15 mouse cellular contexts compared by ENCODE assay signal in the genomic region with DNA sequence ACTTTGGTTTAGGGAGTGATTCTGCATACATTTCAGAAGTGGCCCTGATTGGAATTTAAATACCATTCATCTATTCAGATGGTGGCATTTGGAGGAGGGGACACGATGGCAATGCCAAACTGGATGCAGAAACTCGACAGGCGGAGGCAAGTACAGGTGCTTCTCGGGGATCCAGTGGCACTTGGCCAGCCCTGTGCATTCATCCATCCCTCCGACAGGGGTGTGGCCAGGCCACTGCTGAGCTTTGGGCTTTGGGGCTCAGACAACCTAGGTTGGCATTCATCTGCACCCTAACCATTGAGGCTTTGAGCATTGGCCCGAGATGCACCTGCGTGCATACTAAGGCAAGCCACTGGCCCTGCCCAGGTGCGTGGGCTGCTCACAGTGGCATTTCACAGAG. TPM values are rescaled to one million over a fixed set of nuclear protein-coding genes. Genes with fewer than 3 reads are reported as not detected.
A peak's percentile ranks its signal among the peaks of the same experiment; 100 is the strongest.
DNase-seq lines count a peak whose midpoint lies in the region; ATAC-seq and TF ChIP-seq lines count a peak whose summit lies in the region.
"Had no signal": no experiment of that assay in that cellular context is flagged by ENCODE, and none has a peak within 500 bp of the region (broad histone marks: within the 10 kb centered on the region; RNA-seq: fewer than 3 reads in every experiment).

No protein-coding gene starts in this region.

- H3K4me3 ChIP-seq in layer of hippocampus, adult 2 months, result no peak overlapping the region
- H3K4me3 ChIP-seq in stomach, postnatal 0 days (ENCODE audit: low read depth, low read length), result no peak overlapping the region
- H3K4me3 ChIP-seq in heart, embryonic 10.5 days, result no peak overlapping the region
- H3K4me3 ChIP-seq: limb, embryonic 15.5 days had no signal

- H3K9ac ChIP-seq in stomach, postnatal 0 days (ENCODE audit: low read length), result no peak overlapping the region
- H3K9ac ChIP-seq: limb, embryonic 15.5 days; liver, postnatal 0 days had no signal

- H3K27me3 ChIP-seq in stomach, postnatal 0 days (ENCODE audit: control insufficient read depth, insufficient read depth, low read length), result no peaks in the 10 kb centered on the region
- no peaks in the 10 kb centered on the region for H3K27me3 ChIP-seq in heart, embryonic 10.5 days (ENCODE audit: insufficient read depth, poor library complexity, severe bottlenecking)
- H3K27me3 ChIP-seq: CH12.LX; limb, embryonic 15.5 days had no signal

- no peak for TF ChIP-seq CTCF in layer of hippocampus, adult 2 months (conservative IDR thresholded peaks at IDR 0.05)
- TF ChIP-seq CTCF in stomach, postnatal 0 days (IDR thresholded peaks at IDR 0.05; ENCODE audit: low read depth), result no peak

- no peaks in the 10 kb centered on the region for H3K9me3 ChIP-seq in stomach, postnatal 0 days (ENCODE audit: control insufficient read depth, low read length)
- H3K9me3 ChIP-seq in heart, embryonic 10.5 days, result no peaks in the 10 kb centered on the region
- H3K9me3 ChIP-seq: limb, embryonic 15.5 days had no signal

- ATAC-seq in cerebellum, adult (ENCODE audit: insufficient number of reproducible peaks, low FRiP score, low TSS enrichment), result no peak; the same call in 1 of the 2 replicates
- 0 out of 2 replicates have a peak, but pooled peaks have one; percentile 17 for ATAC-seq in stomach, postnatal 0 days (ENCODE audit: low FRiP score, low TSS enrichment)
- ATAC-seq: activated CD4-positive, CD25-positive, alpha-beta regulatory T cell, adult 4 months; inflammation-experienced regulatory T-cells, adult 6 months; liver, postnatal 0 days had no signal

- no peak for TF ChIP-seq EP300 in stomach, postnatal 0 days (optimal IDR thresholded peaks at IDR 0.05)

- no peaks in the 10 kb centered on the region for H3K36me3 ChIP-seq in stomach, postnatal 0 days (ENCODE audit: control insufficient read depth, insufficient read depth, low read length)
- no peaks in the 10 kb centered on the region for H3K36me3 ChIP-seq in heart, embryonic 10.5 days
- H3K36me3 ChIP-seq: limb, embryonic 15.5 days had no signal

- no peaks in the 10 kb centered on the region for H3K4me1 ChIP-seq in stomach, postnatal 0 days (replicated peaks; ENCODE audit: control insufficient read depth, insufficient read depth)
- H3K4me1 ChIP-seq in heart, embryonic 10.5 days, result no peaks in the 10 kb centered on the region
- H3K4me1 ChIP-seq: limb, embryonic 15.5 days had no signal

- DNase-seq in cerebellum, adult 11 months, result peak; percentile 45
- DNase-seq in layer of hippocampus, adult 2 months (ENCODE audit: low spot score in 2 of 2), result no peak
- DNase-seq in layer of hippocampus, adult 11-12 months (ENCODE audit: low spot score), result no peak
- DNase-seq in cerebellum, postnatal 14 days, result peak; percentile 68 to 75
- DNase-seq in stomach, postnatal 0 days (ENCODE audit: low spot score), result no peak
- no peak for DNase-seq in ovary, adult 18-20 months (ENCODE audit: low spot score)
- DNase-seq in heart, embryonic 10.5 days (ENCODE audit: low spot score), result no peak
- DNase-seq: liver, postnatal 0 days had no signal

- peak overlapping the region; percentile 57; the same call in 1 of the 2 replicates for H3K27ac ChIP-seq in layer of hippocampus, adult 2 months
- H3K27ac ChIP-seq in stomach, postnatal 0 days (replicated peaks), result no peak overlapping the region
- H3K27ac ChIP-seq in heart, embryonic 10.5 days, result no peak overlapping the region
- H3K27ac ChIP-seq: limb, embryonic 15.5 days had no signal

- 66% methylated on average over 8 of the region's 8 CpGs for WGBS in stomach, postnatal 0 days
- WGBS in heart, embryonic 10.5 days, result 86% methylated on average over 8 of the region's 8 CpGs

- no peak overlapping the region for H3K4me2 ChIP-seq in stomach, postnatal 0 days (replicated peaks; ENCODE audit: low read depth)
- H3K4me2 ChIP-seq: limb, embryonic 15.5 days had no signal

RNA-seq across cellular contexts. Expression of a gene that starts 52.6 kb away (rescaled TPM):
- 100 to 1,000 TPM; 135 to 141 TPM for total RNA-seq in layer of hippocampus, adult 2 months (2021)
- 3.0 and 3.6 TPM in 2 replicates for polyA plus RNA-seq in stomach, postnatal 0 days (2015; fragmentation: Nextera tagmentation; extraction: Ambion mirVana)
- 1.6 and 1.7 TPM in 2 replicates for polyA plus RNA-seq in heart, embryonic 10.5 days (2016; fragmentation: Nextera tagmentation; extraction: Ambion mirVana)
- total RNA-seq: CH12.LX; granulocyte monocyte progenitor cell, adult 5-6 weeks; hematopoietic stem cell, adult 5-6 weeks had no signal
- polyA plus RNA-seq: activated CD4-positive, CD25-positive, alpha-beta regulatory T cell, adult 4 months; inflammation-experienced regulatory T-cells, adult 6 months; liver, postnatal 0 days had no signal

Comparison
In these comparisons a context has a peak if more than half of its experiments do, and no peak if none do; other contexts are left out.
1. DNase-seq: peak in cerebellum, adult 11 months (single experiment) and cerebellum, postnatal 14 days (2 of 2); none in layer of hippocampus, adult 2 months (0 of 2), layer of hippocampus, adult 11-12 months (single experiment), stomach, postnatal 0 days (single experiment), ovary, adult 18-20 months (single experiment) and heart, embryonic 10.5 days (single experiment).